Mouse (Mus musculus) midbrain, embryonic 12.5 days (tissue): ENCODE measurements around the gene Npvf. TPM values are rescaled to one million over a fixed set of nuclear protein-coding genes. Genes with fewer than 3 reads are reported as not detected.
"Not testable (repeated sequence)": the region's sequence is repeated elsewhere in the genome, so short reads cannot be mapped to it uniquely, and the experiment has no call there.

Experiments
- ATAC-seq: fragments of 200-750 bp; cut with Nextera tagmentation; 2 replicates; pipeline ENCODE4 v1.8.0; 2017; ENCODE audit warnings: low read depth, moderate TSS enrichment, moderate library complexity; ENCODE audit not compliant: low FRiP score
- H3K27ac ChIP-seq: fragments of 300-500 bp; sonication (generic); replicated peaks from 2 replicates; pipeline ENCODE4 v1.5.1; 2016; ENCODE audit warnings: mild to moderate bottlenecking
- H3K27me3 ChIP-seq: fragments of 300-500 bp; sonication (generic); 2 replicates; pipeline ENCODE4 v1.6.1; 2016; ENCODE audit warnings: mild to moderate bottlenecking
- H3K36me3 ChIP-seq: fragments of 300-500 bp; sonication (generic); 2 replicates; pipeline ENCODE4 v1.6.1; 2016
- H3K4me1 ChIP-seq: fragments of 300-500 bp; sonication (generic); 2 replicates; pipeline ENCODE4 v1.6.1; 2016
- H3K4me2 ChIP-seq: fragments of 300-500 bp; sonication (generic); replicated peaks from 2 replicates; pipeline ENCODE4 v1.6.1; 2016; ENCODE audit warnings: mild to moderate bottlenecking, moderate library complexity
- H3K4me3 ChIP-seq: fragments of 300-500 bp; sonication (generic); 2 replicates; pipeline ENCODE4 v1.5.1; 2016; ENCODE audit warnings: mild to moderate bottlenecking
- H3K9ac ChIP-seq: fragments of 300-500 bp; sonication (generic); replicated peaks from 2 replicates; pipeline ENCODE4 v1.6.1; 2016; ENCODE audit warnings: mild to moderate bottlenecking, moderate library complexity
- H3K9me3 ChIP-seq: fragments of 300-500 bp; sonication (generic); 2 replicates; pipeline ENCODE4 v1.6.1; 2016; ENCODE audit warnings: mild to moderate bottlenecking
- WGBS: fragments of 180-500 bp; shearing (Covaris S2); methylation state at CpG from one replicate; pipeline ENCODE4 v1.1.7; 2016; 5-methylcytosine and 5-hydroxymethylcytosine counted together
- polyA plus RNA-seq: library from polyadenylated mRNA; unstranded; fragments of >200 nt; fragmentation: Nextera tagmentation; extraction: Ambion mirVana; gene quantifications from 2 replicates; pipeline ENCODE4 v1.2.1, GENCODE M21; 2016

The Npvf gene
- polyA plus RNA-seq, 1 experiment from 2014 or later = not detected

DNA sequence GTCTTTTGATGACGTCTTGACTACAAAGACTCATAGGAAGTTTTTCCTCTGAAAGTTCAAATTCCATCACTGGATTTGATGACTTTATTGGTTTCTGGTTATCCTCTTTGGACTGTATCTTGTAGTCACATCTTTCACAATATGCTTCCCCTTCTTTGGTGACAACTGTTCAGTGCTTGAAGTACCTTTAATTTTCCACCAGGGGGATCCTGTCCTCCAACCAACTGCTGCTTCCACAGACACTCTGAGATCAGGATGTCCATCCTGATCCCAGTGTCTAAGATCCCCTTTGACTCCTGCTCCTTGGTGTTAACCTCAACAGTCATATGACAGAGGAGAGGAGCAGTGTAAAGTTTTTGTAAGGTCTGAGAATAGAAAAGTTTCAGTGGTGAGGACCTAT lies 36.0 kb downstream of the Npvf start:
- WGBS = 79% methylated on average over 1 of the region's 1 CpGs
- not testable (repeated sequence) for H3K9me3 ChIP-seq, H3K4me2 ChIP-seq, H3K9ac ChIP-seq, H3K36me3 ChIP-seq, H3K4me3 ChIP-seq, H3K27ac ChIP-seq, H3K27me3 ChIP-seq, ATAC-seq, H3K4me1 ChIP-seq

DNA sequence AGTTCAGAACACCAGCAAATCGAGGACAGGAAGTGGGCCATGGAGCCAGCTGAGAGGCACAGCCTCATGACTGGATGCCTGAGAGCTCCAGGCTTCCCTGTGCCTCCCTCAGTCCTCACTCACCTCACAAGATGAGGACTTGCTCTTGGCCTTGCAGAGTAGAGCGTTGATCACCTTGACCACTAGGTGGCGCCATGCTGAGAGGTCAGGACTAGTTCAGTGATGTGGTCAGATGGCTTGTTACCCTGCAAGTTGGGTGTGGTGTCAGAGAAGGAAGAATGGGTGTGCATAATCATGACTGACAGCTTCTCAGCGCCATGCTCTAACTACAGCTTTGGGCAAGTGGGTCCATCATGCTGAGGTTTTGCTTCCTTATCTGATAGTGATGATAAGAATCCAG lies 52.6 kb downstream of the Npvf start:
- Histone ChIP-seq H3K36me3 (no peaks in the 10 kb centered on the region), H3K4me1 (no peaks in the 10 kb centered on the region), H3K27ac (no peak overlapping the region), H3K27me3 (no peaks in the 10 kb centered on the region), H3K4me2 (no peak overlapping the region), H3K4me3 (no peak overlapping the region), H3K9ac (no peak overlapping the region), H3K9me3 (no peaks in the 10 kb centered on the region)
- no peak for ATAC-seq
- WGBS = 29% methylated on average over 4 of the region's 4 CpGs

Other genes starting within 250 kb of the Npvf start
- gene Osbpl3, start 198.2 kb downstream of the Npvf start, polyA plus RNA-seq = 9.5 and 10.5 TPM in 2 replicates
- gene Cycs, start 87.9 kb downstream of the Npvf start, polyA plus RNA-seq = 67.5 and 70.3 TPM in 2 replicates
- 1.4 and 1.6 TPM in 2 replicates for gene 4921507P07Rik, start 57.8 kb downstream of the Npvf start, polyA plus RNA-seq